Mouse (Mus musculus): ENCODE measurements at regions not wholly inside any gene's neighbourhood (a gene's known extent, or its start where the extent isn't known, plus 50 kb on each side); places are given as distances from the start of the nearest gene placed in this dataset.

- no peak for DNase-seq (ENCODE audit: low spot score)
Measured at GRCm38 (mm10) chr12:74523988-74524387, 207.8 kb upstream of the Gm11042 start.

- DNase-seq (ENCODE audit: low spot score): no peak
Measured at GRCm38 (mm10) chr12:74518032-74518431, 201.8 kb upstream of the Gm11042 start.

- DNase-seq (ENCODE audit: low spot score): peak; percentile 28
Measured at GRCm38 (mm10) chr12:74516527-74516926, 200.3 kb upstream of the Gm11042 start.

- DNase-seq (ENCODE audit: low spot score): no peak
Measured at GRCm38 (mm10) chr12:74502791-74503190, 186.6 kb upstream of the Gm11042 start.

- no peak for DNase-seq (ENCODE audit: low spot score)
Measured at GRCm38 (mm10) chr12:74477619-74478018, 161.4 kb upstream of the Gm11042 start.

GRCm38 (mm10) chr12:74474741-74475140, 158.5 kb upstream of the Gm11042 start:
- no peak for DNase-seq (ENCODE audit: low spot score)

- peak; percentile 41 for DNase-seq (ENCODE audit: low spot score)
Measured at GRCm38 (mm10) chr12:74458521-74458920, 142.3 kb upstream of the Gm11042 start.

- no peak for DNase-seq (ENCODE audit: low spot score)
Measured at GRCm38 (mm10) chr12:74452375-74453090, 136.3 kb upstream of the Gm11042 start.

GRCm38 (mm10) chr12:74448248-74448647, 132.1 kb upstream of the Gm11042 start:
- no peak for DNase-seq (ENCODE audit: low spot score)

GRCm38 (mm10) chr12:74434874-74435273, 118.7 kb upstream of the Gm11042 start:
- no peak for DNase-seq (ENCODE audit: low spot score)

GRCm38 (mm10) chr12:74414738-74415137, 98.5 kb upstream of the Gm11042 start:
- DNase-seq (ENCODE audit: low spot score): no peak

GRCm38 (mm10) chr12:74410511-74410910, 94.3 kb upstream of the Gm11042 start:
- DNase-seq (ENCODE audit: low spot score): no peak

GRCm38 (mm10) chr12:74407591-74408095, 91.4 kb upstream of the Gm11042 start:
- DNase-seq (ENCODE audit: low spot score): no peak

GRCm38 (mm10) chr12:74389811-74390210, 73.6 kb upstream of the Gm11042 start:
- DNase-seq (ENCODE audit: low spot score): no peak
